Mouse (Mus musculus) erythroblast, adult 5-6 weeks (primary cell): ENCODE data around the gene Nav1. TPM values are rescaled to one million over a fixed set of nuclear protein-coding genes. Genes with fewer than 3 reads are reported as not detected.
"Not testable (repeated sequence)": the region's sequence is repeated elsewhere in the genome, so short reads cannot be mapped to it uniquely, and the experiment has no call there.

Experiments
- ATAC-seq: replicated peaks from 2 replicates; pipeline ENCODE4 v1.8.0; 2016; ENCODE audit warnings: moderate number of reproducible peaks, mild to moderate bottlenecking, moderate TSS enrichment, inconsistent platforms; ENCODE audit not compliant: poor library complexity, low FRiP score, severe bottlenecking
- total RNA-seq, 2 experiments: library from RNA; stranded (forward) in 1 of 2; stranded (reverse) in 1 of 2; fragments of 150-400 nt in 1 of 2; fragments of 200-764, 138-1000 nt in 1 of 2; gene quantifications; 2 replicates each; pipeline versions ENCODE4 v1.2.3 to v1.2.4; 2015 to 2017; ENCODE audit warnings: low replicate concordance in 2 of 2

Nav1 gene
- total RNA-seq, 2 experiments from 2014 or later = 0.77 to 1.7 TPM

GRCm38 (mm10) chr1:135502750-135503149 lies 104.3 kb downstream of the Nav1 start:
- no peak for ATAC-seq

DNA sequence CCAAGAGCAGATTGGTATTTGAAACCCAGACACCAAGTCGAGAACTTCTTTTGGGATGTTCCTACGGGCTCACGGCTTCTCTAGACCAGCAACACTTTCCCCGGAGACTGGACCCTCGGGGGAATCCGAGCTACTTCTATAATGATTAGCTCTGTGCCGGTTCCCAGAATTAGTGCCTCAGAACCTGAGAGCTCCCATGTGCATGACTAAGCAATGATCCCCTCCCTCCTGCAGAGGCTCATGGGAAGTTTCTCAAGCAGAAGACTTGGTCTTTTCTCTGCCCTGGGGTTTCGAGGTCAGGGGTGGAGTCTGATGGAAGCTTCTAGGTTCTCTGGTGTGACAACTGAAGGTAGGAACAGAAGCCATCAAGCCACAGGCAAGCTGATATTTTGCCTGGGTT lies 105.0 kb downstream of the Nav1 start:
- ATAC-seq = no peak

DNA sequence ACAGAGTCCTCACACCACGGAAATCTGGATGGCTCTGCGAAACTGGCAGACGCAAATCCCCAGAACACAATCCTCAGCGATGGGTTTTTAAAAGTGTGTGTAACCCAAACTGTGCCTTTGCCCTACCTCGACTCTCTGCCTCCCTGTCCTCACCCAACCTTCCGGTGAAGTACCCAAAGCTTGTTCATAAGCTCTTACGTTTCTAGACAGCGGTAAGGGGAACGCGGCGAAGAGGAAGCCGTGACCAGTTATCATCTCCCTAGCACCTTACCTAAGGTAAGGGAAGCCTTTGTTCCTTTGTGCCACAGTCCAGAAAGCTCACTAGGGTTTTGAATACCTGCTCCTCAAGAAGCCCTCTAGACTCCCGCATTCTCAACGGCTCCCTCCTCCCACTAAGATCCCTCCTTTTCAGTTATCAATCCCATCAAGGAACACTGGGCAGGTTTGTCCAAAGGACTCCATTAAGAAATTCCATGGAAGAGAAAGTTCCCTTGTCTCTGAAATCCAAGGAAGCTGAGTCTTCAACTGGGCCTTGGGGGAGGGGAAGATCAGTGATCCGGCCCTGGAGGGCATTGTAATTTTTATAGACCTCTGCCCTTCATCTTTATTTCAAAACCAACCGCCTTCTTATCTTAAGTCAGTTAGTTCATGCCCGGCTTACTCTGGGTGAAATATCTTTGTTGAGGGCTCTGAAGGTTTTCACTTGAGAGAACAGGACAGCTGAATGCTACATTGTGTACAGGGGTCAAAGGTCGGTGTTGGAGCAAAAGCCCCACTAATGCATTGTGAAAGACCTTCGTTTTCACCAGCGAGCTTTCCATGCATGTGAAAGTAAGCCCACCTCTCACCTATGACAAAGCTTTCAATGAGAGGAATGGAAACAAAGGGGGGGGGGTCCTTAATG lies 108.4 kb downstream of the Nav1 start:
- ATAC-seq = no peak

GRCm38 (mm10) chr1:135495048-135495447 lies 112.0 kb downstream of the Nav1 start:
- ATAC-seq = no peak

GRCm38 (mm10) chr1:135493862-135494261 lies 113.2 kb downstream of the Nav1 start:
- no peak for ATAC-seq

DNA sequence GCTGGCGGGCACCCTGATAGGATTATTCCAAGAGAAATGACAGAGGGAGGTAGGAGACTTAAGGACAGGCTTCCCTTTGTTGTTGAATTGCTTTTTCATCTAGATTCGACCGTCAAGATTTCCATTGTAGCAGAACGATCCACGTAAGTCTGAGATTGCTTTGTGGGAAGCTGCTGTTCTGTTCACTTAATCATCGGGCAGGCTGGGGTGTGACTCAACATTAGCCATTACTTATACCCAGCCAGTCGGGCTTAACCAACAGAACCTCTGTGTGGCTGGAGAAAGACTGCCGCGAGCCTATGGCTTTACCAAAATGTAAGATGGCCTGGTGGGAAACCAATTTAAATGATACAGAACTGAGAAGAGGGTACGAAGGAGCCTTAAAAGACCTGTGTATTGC lies 114.7 kb downstream of the Nav1 start:
- ATAC-seq = no peak

GRCm38 (mm10) chr1:135490931-135491666 lies 116.0 kb downstream of the Nav1 start:
- ATAC-seq = no peak

GRCm38 (mm10) chr1:135488879-135489278 lies 118.2 kb downstream of the Nav1 start:
- ATAC-seq = no peak

- ATAC-seq = no peak
These were observed 121.9 kb downstream of the Nav1 start for GRCm38 (mm10) chr1:135485179-135485578.

DNA sequence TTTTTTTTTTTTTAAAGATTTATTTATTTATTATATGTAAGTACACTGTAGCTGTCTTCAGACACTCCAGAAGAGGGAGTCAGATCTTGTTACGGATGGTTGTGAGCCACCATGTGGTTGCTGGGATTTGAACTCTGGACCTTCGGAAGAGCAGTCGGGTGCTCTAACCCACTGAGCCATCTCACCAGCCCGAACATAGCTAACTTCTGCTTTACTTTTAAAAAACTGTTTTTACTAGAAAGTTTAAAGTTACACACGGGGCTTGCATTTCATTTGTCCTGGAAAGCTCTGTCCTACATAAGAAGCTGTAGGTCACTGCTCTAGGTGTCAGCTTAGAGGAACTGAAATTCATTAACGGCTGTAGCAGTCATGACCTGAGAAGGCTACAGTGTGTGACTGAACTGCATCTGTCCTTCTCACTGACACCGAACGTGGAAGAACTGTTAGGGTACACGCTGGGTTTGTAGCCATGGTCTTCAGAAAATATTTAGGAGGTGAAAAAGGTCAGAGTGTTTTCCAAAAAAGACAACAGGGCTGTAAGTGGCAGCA lies 122.5 kb downstream of the Nav1 start:
- not testable (repeated sequence) for ATAC-seq

DNA sequence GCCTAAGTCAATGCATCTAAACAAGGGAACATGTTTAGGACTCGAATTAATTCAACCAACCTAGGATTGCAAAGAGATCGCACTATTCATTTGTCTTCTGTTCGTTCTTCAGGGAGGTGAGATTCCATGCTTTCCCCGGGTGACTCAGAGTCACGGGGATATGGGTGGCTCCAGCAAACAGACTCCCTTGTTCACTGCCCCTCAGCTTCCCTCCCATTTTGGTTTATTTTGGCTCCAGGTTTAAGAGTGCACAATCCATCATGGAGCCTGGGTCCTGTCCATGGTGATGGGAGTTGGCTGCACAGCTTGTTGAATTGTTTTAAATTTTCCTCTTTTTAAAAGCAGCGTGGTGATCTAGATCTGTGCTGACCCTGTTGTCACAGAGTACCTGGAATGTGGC lies 123.1 kb downstream of the Nav1 start:
- ATAC-seq = no peak

GRCm38 (mm10) chr1:135482666-135483065 lies 124.4 kb downstream of the Nav1 start:
- ATAC-seq = no peak

DNA sequence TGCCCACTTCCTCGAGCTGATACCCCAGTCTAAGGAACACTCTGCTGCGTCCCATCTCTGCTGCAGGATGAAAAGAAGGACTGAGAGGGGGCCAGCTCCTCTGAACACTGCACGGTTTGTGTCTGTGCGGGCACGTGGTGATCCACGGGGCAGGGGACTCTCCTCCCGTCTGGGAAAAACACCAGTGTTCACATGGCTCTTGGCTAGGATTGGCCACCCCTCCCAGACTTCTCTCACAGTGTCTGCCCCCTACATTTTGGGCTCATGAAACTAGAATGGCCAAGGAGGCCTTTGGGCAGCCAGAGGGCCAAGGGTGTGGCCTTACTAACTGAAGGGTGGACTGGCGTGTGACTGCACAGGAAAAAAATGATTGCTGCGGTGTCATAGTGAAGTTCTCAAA lies 125.4 kb downstream of the Nav1 start:
- ATAC-seq = no peak

GRCm38 (mm10) chr1:135480815-135481214 lies 126.3 kb downstream of the Nav1 start:
- ATAC-seq = no peak

DNA sequence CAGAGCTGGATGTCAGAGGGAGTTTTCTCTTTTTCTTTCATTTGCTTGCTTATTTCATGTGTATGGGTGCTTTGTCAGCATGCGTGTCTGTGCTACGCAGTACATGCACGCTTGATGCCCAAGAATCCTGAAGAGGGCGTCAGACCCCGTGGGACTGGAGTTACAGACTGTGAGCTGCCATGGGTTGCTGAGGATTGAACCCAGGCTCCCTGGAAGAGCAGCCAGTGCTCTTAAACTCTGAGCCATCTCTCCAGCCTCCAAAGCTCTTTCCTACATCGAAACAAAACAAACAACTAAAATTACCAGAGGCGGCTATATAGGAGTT lies 131.6 kb downstream of the Nav1 start:
- ATAC-seq = no peak

DNA sequence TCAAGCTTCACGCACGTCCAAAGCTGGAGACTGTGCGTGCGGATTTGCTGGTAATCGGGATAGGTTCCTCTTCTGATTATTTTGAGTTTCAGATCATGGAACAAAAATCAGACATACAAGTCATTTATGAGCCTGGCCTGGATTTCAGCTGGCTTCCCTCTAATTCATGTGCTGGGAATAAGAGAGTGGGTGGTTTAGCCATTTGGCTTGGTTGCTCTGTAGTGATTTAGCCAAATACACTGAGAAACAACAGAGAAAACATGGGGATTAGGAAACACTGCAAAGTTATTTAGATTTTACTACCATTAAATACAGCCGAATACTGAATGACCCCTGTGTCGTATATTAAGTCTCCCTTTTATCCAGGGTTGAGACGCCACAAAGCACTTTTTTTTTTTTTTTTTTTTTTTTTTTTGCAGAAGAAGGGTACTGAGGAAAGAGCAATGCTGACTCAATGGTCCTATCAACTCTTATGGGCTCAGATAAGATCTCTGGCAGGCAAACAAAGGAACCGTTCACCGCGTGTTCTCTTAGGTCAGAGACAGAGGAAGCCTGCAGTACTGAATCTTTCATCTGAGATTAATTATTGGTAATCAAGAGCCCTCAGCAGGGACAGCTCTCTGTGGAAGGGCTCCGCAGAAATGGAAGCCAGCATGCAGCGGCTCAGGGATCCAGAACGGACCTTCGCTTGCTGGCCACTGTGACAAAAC lies 132.1 kb downstream of the Nav1 start:
- no peak for ATAC-seq

GRCm38 (mm10) chr1:135472536-135472935 lies 134.6 kb downstream of the Nav1 start:
- no peak for ATAC-seq

- no peak for ATAC-seq
These were observed 135.4 kb downstream of the Nav1 start for GRCm38 (mm10) chr1:135471742-135472141.

- ATAC-seq = no peak
These were observed 136.5 kb downstream of the Nav1 start for GRCm38 (mm10) chr1:135470546-135470945.

DNA sequence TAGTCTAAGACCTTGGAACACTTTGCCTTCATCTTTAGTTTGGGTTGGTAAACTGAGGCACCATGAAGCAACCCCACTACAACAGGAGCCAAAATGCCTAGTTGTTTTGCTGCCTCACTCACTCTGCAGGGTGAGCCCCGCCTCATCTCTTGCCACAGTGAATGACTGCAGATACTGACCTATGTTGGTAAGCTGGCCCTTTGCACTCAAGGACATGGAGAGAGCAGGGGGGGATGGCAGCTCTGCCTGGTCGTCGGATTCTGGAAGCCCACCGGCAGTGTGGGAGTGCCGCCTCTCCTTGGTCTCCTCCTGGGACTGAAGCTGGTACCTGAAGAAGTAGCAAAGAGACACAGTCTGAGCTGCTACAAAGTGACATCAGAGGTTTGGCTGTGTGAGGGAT lies 139.6 kb downstream of the Nav1 start:
- no peak for ATAC-seq
